Mouse (Mus musculus) adrenal gland, postnatal 10 days (tissue): ENCODE results near the gene Gm44973. TPM values are rescaled to one million over a fixed set of nuclear protein-coding genes. Genes with fewer than 3 reads are reported as not detected.
A peak's percentile ranks its signal among the peaks of the same experiment; 100 is the strongest.

Experiments
- DNase-seq: peaks from one replicate; pipeline ENCODE4 v3.0.0; 2021; ENCODE audit warnings: mixed read lengths
- total RNA-seq, 2 experiments: library from RNA; stranded (reverse); gene quantifications; 2 replicates each; pipeline ENCODE4 v1.2.3; 2021

Gene Gm44973
- total RNA-seq, 2 experiments from 2014 or later, result not detected

DNA sequence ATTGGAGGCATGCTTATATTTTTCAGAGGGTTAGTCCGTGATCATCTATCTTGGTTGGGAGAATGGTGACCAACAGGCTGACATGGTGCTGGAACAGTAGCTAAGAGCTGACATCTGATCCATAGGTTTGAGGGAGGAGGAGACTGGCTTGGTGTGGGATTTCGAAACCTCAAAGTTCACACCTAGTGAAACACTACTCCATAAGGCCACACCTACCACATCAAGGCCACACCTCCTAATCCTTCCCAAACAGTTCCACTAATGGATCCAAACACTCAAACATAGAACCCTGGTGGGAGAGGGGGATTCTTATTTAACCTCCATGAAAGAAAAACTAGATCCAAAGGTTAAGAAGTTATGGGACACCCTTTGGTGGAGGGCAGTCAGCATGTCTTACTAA lies 1.6 kb downstream of the Gm44973 start:
- no peak for DNase-seq

DNA sequence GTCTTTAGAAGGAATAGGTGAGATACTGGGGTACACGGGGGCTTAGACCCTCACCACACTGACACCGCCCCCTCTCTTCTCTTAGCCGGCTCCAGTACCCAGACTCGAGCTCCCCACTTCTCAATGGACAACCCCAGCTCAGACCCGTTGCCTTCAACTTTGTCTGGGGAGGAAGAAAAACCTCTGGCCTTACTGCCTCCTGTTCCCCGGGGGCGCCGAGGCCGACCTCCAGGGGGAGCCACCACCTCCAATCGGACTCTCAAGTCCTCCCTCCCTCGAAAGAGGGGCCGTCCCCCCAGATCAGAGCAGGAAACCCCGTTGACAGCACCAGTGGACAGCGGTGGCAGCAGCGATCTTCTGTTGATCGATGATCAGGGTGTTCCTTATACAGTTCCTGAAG lies 2.1 kb downstream of the Gm44973 start:
- DNase-seq, result no peak

DNA sequence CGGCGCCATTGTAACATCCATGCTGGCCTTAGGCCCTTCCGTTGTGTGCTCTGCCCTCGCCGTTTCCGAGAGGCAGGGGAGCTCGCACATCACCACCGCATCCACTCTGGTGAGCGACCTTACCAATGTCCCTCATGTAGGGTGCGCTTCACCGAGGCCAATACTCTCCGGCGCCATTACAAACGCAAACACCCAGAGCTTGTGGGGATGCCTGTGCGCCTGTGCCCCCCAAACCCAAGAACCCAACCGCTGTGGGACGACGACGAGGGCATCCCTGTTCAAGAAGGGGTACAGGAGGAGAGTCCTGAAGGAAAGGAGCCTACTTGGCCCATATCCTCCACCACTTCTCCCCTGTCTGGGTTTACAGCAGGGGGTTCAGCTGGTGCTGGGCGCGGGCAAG lies 2.6 kb downstream of the Gm44973 start:
- no peak for DNase-seq

DNA sequence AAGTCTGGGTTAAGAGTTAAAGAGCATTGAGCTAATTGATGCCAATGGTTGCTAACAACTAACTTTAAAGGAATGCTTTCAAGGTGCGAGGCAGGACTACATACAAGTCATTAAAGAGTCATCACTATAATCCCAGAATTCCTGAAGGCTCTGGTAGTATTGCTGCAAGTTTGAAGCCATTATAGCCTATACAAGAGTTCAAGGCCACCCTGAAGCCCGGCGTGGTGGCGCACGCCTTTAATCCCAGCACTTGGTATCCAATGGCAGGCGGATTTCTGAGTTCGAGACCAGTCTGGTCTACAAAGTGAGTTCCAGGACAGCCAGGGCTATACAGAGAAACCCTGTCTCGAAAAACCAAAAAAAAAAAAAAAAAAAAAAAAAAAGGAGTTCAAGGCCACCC lies 4.3 kb downstream of the Gm44973 start:
- DNase-seq, result peak; percentile 35

DNA sequence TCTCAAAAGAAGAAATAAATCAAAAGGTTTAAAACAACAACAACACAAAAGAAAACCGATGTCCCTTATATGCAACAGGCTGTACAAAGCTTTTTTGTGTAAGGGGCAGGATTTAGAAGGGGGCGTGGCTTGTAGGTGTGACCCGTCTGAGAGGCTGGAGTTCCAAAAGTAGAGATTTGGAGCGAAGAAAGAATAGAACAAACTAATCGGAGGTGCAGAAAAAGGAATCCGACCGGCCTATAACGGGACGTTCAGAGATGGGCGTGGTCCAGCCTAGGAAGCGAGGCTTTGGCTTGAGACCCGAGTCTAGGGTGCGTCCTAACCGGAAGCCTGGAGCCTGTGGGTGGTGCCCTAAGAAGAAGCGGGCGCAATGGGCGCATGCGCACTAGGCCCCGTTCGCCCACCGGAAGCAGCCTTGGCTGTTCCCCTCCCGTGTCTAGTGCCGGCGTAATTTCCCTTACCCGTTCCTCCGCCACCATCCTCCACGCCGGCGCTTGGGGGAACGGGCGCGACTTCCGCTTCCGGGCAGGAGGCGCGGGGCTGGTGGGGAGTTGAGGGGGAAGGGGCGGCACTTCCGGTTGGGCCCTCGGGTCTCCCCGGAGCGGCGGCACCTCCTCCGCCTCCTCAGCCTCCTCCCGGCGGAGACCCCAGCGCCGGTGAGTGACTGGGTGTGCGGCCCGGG lies 4.8 kb downstream of the Gm44973 start, which contains the start of the genes Zfp865 and Ccdc106:
Zfp865 (plus strand) TSS at position 377 of the 682 bp plus-strand sequence.
Ccdc106 (plus strand) TSS at position 554 of the 682 bp plus-strand sequence.
- peak; percentile 99 for DNase-seq

DNA sequence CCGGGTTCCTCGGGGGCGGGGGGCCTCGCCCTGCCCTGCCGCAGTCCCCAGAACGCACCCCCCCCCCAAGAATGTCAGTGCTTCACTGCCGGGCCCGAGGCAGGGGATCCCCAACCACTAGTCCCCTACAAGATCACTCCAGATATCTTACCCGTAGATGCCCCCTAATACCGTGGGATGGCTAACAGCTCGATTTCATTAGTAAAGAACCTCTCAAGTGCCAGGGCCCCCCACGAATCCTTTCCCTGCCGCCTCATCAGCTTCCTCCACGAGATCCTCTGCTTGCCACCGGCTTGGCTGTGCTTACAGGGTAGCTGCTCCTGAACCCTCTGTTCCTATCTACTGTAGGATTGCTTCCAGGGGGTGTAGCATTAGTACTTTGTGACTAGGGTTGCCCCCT lies 5.4 kb downstream of the Gm44973 start:
- no peak for DNase-seq

DNA sequence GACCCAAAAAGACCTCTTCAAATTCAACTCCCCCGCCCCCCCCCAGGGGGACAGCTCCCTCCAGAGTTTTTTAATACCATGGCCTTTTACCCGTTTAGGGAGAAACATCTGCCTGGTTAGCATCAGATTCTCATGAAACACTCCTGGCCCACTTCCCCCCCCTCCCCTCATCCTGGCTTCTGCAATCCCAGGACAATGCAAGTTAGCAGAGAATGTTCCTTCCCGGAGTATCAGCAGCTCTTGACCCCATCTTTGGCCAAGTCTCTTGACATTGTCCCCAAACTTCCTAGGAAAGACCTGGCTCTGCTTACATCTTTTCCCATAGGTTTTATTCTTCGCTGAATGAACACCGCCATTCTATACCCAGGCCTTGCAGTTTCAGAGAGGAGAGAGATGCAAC lies 5.9 kb downstream of the Gm44973 start:
- no peak for DNase-seq

DNA sequence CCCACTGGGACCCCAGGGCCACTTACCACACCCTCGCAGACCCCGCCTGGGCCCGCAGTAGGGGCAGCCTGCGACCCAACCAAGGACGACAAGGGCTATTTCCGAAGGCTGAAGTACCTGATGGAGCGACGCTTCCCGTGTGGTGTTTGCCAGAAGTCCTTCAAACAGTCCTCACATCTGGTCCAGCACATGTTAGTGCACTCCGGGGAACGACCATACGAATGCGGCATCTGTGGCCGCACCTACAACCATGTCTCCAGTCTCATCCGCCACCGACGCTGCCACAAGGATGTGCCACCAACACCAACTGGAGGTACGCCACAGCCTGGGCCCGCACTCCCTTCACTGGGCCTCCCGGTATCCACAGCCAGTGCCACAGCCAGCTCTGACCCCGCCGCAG lies 14.2 kb downstream of the Gm44973 start:
- DNase-seq, result no peak

DNA sequence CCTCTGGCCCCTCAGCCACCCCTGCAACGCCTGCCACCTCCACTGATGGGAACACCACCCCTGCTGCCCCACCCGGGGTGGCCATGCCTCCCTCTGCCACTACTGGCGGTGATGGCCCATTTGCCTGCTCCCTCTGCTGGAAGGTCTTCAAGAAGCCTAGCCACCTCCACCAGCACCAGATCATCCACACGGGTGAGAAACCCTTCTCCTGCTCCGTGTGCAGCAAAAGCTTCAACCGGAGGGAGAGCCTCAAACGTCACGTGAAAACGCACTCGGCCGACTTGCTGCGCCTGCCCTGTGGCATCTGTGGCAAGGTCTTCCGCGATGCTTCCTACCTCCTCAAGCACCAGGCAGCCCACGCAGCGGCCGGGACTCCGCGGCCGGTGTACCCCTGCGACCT lies 14.7 kb downstream of the Gm44973 start:
- DNase-seq, result no peak

DNA sequence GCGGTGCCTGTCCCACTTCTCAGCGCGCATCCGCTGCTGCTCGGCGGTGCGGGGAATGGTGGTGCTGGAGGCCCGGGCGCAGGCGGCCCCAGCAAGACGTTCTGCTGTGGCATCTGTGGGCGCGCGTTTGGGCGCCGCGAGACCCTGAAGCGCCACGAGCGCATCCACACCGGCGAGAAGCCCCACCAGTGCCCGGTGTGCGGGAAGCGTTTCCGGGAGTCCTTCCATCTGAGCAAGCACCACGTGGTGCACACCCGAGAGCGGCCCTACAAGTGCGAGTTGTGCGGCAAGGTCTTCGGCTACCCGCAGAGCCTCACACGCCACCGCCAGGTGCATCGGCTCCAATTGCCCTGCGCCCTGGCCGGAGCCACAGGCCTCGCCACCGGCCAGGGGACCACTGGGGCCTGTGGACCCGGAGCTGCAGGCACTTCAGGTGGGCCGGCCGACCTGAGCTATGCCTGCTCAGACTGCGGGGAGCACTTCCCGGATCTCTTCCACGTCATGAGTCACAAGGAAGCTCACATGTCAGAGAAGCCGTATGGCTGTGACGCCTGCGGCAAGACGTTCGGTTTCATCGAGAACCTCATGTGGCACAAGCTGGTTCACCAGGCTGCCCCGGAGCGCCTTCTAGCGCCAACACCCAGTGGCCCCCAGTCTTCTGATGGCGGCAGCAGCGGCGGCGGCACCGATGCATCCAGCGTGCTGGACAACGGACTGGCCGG lies 15.4 kb downstream of the Gm44973 start:
- DNase-seq, result no peak

DNA sequence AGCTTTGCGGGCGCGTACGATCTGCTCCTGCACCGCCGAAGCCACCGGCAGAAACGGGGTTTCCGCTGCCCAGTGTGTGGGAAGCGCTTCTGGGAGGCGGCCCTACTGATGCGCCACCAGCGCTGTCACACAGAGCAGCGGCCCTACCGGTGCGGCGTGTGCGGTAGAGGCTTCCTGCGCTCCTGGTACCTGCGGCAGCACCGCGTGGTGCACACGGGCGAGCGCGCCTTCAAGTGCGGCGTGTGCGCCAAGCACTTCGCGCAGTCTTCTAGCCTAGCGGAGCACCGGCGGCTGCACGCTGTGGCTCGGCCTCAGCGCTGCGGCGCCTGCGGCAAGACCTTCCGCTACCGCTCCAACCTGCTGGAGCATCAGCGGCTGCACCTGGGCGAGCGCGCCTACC lies 16.2 kb downstream of the Gm44973 start:
- no peak for DNase-seq

DNA sequence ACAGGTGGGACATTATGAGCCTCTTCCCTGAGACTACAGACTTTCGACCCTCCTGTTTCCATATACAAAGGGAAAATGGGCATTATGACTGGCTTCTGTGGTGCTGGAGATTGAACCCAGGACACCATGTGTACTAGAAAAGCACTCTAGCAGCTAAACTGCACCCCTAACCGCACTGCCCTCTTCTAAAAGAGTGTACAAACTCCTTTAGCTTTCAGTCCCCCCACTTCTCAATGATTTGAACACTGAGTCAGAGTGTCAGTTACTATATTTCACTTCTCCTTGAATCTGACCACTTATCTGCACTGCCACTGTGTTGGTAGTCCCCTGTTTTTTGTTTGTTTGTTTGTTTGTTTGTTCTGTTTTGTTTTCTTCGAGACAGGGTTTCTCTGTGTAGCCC lies 18.5 kb downstream of the Gm44973 start, which contains the start of gene 4632433K11Rik:
4632433K11Rik (plus strand) TSS at position 301 of the 400 bp plus-strand sequence.
- no peak for DNase-seq

DNA sequence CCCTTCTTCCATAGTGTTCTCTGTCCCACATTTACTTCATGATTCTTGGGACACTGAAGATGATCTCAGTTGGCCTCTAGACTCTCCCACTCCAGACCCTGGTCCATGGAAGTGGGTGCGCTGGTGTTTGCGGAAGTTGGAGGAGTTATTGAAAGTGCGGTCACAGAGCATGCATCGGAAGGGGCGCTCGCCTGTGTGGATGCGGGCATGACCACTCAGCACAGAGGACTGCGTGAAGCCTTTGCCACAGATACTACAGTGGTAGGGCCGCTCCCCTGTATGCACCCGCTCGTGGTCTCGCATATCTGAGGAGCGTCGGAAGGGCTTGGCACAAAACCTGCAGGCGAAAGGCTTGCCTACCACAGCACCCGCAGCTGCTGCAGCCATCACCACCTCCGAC lies 20.3 kb downstream of the Gm44973 start:
- DNase-seq, result no peak

DNA sequence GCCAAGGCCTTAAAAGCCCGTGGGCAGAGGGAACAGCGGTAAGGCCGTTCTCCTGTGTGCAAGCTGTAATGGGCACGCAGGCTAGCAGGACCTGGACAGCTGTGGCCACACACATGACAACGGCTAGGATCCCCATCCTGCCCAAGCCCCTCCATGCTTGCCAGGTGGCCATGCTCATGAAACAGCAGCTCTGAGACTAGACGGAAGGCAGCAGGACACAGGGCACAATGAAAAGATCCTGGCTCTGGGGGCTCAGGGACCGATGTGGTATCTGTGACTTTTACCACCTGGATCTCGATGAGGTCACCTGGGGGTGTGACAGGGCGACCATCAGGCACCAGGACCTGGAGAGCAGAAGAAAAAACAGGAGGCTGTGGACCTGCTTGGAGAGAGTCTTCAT lies 20.8 kb downstream of the Gm44973 start:
- DNase-seq, result no peak

DNA sequence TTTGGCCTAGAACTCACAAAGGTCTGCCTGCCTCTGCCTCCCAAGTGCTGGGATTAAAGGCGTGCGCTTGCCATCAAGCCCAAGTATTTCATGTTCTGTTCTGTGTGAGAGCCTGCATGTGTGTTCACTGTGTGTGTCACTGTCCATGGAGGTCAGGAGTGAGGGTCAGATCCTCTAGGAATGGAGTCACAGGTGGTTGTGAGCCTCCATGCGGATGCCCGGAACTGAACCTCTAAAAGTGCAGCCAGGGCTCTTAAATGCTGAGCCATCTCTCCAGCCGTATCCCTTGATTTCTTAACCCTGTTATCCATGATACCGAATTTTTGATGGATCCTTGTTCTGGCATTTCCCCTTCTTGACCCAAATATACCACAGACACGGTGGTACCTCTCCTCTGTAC lies 21.7 kb downstream of the Gm44973 start:
- DNase-seq, result no peak

DNA sequence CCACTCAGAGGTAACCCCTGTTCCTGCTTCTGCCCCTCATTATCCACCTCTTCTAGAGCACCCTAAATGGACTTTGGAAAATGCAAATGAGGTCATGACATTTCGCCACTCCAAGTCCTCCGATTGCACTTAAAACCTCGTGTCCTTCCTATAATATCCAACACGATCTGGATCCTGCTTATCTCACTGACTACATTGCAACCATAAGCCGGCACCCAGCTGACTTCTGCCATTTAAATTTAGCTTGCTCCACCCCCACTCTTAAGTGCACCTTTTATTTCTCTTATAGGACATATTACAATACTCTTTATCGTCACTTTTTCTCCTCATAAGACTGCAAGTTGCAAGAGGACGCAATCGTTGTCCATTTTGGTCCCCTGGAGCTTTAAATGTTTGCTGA lies 22.2 kb downstream of the Gm44973 start:
- no peak for DNase-seq

DNA sequence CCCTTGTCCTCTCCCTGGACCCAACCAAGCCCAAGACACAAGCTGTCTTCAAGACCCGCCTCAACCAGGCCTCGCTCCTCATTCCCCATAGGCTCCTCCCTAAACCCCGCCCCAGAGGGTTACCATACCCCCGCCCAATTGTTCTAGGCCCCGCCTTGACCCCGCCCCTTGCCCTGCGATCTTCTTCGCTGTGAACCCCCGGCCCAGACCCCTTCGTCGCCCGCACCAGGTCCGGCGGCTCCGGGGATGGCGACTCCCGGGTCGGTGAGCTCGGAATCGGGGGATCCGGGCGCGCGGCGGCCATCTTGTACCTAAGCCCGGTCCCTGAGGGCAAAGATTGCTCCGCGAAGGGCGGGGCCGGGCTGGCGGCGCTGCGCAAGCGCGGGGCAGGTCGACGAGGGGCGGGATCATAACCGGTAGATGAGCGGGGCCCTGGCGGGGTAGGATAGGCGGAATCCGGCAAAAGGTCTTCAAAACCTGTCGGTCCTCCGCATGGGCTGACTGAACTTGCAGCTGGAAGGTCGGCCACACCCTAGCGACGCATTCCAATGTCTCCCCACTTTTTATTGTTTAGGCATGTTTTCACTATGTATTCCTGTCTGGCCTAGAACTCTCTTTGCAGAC lies 22.9 kb downstream of the Gm44973 start, which contains the start of gene Zfp784:
Zfp784 (minus strand) TSS at position 338 of the 624 bp plus-strand sequence.
- DNase-seq, result peak; percentile 96

DNA sequence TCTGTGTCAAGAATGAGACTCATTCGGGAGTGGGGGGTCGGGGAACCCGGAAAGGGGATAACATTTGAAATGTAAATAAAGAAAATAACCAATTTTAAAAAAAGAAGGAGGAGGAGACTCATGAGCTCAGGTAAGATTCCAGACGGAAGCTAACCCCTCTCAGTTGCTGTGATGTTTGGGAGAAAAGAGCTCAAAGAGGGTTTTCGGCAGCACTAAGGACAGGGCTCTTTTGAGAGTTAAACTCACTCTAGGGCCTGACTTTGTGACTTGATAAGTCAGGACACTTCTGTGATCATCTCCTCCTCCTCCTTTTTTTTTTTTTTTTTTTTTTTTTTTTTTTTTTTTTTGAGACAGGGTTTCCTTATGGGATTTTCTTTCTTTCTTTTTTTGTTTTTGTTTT lies 23.6 kb downstream of the Gm44973 start:
- DNase-seq, result no peak

DNA sequence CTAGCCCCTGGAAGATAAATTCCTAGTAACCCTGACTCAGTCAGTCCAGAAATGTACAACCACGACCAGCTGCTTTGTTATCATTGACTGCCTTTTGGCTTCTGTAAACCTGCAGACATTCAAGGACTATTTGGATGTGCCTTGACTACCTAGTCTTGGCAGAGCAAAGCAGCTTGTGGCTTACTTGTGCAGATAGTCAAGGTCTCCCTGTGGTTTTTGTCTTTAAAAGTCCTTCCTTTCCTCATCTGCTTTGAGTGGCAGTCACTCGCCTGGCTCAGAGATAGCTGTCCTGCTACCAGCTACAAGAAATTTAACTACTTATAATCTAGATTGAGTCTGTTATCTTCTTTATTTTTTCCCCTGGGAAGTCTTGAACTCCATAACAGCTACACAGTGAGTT lies 29.7 kb downstream of the Gm44973 start:
- no peak for DNase-seq

DNA sequence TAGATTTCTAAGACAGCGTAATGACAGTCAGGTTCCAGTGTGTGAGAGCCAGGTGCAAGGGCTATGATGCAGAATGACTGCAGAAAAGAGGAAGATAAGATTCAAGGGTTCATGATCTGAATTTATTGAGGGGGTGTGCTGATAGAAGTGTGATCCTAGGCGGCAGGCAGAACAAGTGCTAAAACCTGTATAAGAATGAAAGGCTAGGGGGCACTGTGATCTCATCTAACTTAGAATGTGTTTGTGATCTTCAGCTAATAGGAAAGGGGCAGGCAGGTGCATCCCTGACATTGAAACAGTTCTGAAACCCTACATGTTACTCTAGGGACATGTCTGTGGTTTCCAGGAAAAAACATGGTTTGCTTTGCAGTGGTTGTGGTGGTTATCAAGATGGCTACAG lies 30.8 kb downstream of the Gm44973 start:
- no peak for DNase-seq

DNA sequence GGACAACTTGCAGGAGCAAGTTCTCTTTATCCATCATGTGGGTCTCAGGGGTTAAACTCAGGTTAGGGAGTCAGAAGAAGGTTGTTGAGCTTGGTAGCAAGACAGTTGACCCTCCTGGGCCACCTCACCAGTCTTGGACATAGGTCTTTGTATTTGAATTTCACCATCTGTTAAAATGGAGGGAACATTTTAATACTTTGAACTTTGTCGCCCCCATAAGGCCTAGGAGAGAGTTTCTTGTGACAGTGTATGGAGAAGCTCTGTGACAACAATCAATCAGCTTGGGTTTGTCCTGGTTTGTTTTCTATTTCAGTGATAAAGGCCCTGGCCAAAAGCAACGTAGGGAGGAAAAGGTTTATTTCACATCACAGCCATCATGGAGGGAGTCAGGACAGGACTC lies 32.0 kb downstream of the Gm44973 start:
- no peak for DNase-seq

DNA sequence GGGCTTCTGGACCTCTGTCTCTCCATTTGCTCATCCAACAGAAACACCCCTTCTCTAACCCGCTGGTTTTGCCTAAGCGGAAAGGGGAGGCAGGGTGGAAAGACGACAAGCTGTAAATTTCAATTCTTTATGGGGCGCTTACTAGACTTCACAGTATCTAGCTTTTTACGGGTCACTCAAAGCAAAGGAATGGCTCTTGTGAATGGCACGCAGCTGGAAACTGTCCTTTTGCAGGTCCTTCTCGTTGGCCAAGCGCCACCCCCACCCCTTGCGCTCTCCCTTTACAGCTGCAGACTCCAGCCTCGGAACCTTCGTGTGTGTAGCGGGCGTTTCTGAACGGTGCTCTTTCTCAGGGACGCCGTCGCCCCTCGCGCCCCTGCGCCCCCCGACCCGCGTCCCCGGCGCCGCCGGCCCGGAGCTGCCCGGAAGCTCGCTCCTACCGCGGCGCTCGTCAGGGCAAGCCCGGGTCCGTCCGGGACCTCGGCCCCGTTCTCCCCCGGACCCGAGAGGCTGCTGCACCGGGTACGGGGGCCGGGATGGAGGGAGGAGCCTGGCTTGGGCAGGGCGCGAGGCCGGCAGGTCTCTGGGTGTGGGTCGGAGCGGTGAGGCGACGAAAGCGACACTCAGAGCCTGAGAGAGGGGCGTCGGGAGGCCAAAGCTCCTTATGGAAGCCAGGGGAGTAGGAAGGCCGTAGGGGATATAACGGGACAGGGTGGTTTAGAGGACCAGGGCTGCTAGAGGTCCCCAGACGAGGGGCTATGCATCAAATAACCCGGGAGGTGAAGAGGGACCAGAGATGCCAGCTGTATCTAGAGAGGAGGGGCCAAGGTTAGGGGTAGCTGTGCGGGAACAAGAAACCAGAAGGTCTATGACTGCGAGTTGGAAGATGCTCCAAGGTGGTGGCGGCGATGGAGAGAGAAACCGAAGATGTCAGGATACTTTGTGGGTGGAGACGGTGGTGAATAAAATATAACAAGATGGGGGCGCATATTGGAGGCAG lies 36.2 kb downstream of the Gm44973 start, which contains the start of gene Zfp580:
Zfp580 (plus strand) TSS at position 346 of the 1,000 bp plus-strand sequence.
- DNase-seq, result peak; percentile 88
